Mouse (Mus musculus) spleen, postnatal 0 days (tissue): ENCODE data around the gene Olfr1505. TPM values are rescaled to one million over a fixed set of nuclear protein-coding genes. Genes with fewer than 3 reads are reported as not detected.

Experiments used
- polyA plus RNA-seq: library from polyadenylated mRNA; unstranded; fragments of >200 nt; fragmentation: Nextera tagmentation; extraction: Ambion mirVana; gene quantifications from 2 replicates; pipeline ENCODE4 v1.2.1, GENCODE M21; 2015

Gene Olfr1505
- not detected in 2 replicates for polyA plus RNA-seq

DNA sequence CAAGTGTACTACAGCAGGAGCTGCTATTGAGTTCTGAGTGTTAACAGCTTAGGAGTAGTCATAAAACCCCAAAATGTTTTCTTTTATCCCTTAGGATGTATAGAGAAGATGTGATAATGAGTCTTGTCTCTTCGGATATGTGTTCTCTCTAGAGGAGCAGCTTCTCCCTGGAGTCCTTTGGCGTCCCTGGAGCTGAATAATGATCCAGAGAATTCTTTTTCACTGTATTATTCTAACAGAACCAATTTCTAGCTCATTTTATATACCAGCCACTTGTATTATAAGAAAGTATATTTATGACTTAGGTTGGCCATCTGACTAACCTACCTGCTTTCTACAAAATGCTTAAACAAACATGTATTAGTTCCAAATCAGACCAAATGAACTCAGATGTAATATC, at the start of gene Olfr1505:
Gene Olfr1505, plus strand, starts transcription at position 301 of the 400 bp plus-strand sequence.

DNA sequence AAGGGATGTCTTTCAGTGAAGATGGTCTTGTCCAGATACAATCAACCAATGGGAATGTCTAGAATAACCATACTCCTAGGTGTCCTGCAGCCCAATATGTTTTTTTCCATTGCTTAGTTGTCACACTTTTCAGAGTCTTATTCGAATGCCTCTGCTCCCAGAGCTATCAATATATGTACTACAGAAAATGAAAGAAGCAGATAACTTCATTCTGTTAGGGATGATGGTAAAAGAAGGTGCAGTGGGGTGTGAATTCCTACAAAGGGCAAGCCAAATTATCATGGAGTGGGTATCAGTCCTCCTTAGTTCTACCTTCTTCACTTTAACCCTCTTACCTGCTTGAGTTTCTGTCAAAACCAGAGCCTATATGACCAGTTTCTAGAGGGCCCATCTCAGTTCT, 15.5 kb upstream of the Olfr1505 start, which contains the start of gene Olfr1504:
Gene Olfr1504, minus strand, starts transcription at position 101 of the 400 bp plus-strand sequence.

Other genes starting within 250 kb of the Olfr1505 start
- not detected in 2 replicates for gene Olfr1491, start 216.3 kb upstream of the Olfr1505 start, polyA plus RNA-seq
- not detected in 2 replicates for gene Olfr1493-ps1, start 190.3 kb upstream of the Olfr1505 start, polyA plus RNA-seq
- not detected in 2 replicates for gene Olfr1494, start 173.8 kb upstream of the Olfr1505 start, polyA plus RNA-seq
- not detected in 2 replicates for gene Olfr1495, start 148.9 kb upstream of the Olfr1505 start, polyA plus RNA-seq
- gene Olfr1496, start 135.7 kb upstream of the Olfr1505 start, polyA plus RNA-seq = not detected in 2 replicates
- not detected in 2 replicates for gene Olfr1497, start 115.3 kb upstream of the Olfr1505 start, polyA plus RNA-seq
- not detected in 2 replicates for gene Olfr1499, start 94.1 kb upstream of the Olfr1505 start, polyA plus RNA-seq
- gene Olfr1500, start 83.0 kb upstream of the Olfr1505 start, polyA plus RNA-seq = not detected in 2 replicates
- gene Olfr1501, start 62.8 kb upstream of the Olfr1505 start, polyA plus RNA-seq = not detected in 2 replicates
- gene Olfr1502, start 51.7 kb upstream of the Olfr1505 start, polyA plus RNA-seq = not detected in 2 replicates
- not detected in 2 replicates for gene Olfr1504, start 15.6 kb upstream of the Olfr1505 start, polyA plus RNA-seq